Mouse (Mus musculus) megakaryocyte-erythroid progenitor cell, adult 5-6 weeks (primary cell): ENCODE measurements around the gene Pgls. TPM values are rescaled to one million over a fixed set of nuclear protein-coding genes. Genes with fewer than 3 reads are reported as not detected.

Experiments
- ATAC-seq: replicated peaks from 2 replicates; pipeline ENCODE4 v1.8.0; 2016; ENCODE audit warnings: mild to moderate bottlenecking, inconsistent platforms; ENCODE audit not compliant: severe bottlenecking, poor library complexity, low FRiP score, low TSS enrichment
- total RNA-seq, 2 experiments: library from RNA; stranded (forward) in 1 of 2; stranded (reverse) in 1 of 2; fragments of 200-1000, 215-1000 nt in 1 of 2; fragments of >200 nt in 1 of 2; fragmentation: Nextera tagmentation in 1 of 2; gene quantifications; 2 replicates each; pipeline ENCODE4 v1.2.3; 2014 to 2017

Pgls gene
- total RNA-seq, 2 experiments from 2014 or later = 80.7 to 132 TPM

DNA sequence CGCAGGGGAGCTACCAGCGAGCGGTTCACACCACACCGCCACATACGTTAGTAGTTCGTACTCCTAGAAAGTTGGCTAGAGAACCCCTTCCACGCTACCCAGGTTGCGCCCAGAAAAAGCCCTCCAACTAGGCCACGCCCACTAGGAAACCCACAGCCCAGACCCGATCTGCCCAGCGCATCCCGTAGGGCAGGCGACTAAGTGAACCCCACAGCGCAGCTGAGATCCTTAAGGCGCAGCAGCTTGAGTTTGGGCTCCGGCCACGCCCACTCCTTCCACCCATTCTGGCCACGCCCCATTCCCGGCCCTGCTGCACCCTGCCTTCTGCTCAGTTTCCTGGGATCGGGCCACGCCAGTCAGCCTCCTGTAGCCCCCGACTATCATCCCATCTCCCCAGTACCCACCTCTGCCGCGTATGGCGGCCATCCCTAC, 37.8 kb downstream of the Pgls start:
- no peak for ATAC-seq

DNA sequence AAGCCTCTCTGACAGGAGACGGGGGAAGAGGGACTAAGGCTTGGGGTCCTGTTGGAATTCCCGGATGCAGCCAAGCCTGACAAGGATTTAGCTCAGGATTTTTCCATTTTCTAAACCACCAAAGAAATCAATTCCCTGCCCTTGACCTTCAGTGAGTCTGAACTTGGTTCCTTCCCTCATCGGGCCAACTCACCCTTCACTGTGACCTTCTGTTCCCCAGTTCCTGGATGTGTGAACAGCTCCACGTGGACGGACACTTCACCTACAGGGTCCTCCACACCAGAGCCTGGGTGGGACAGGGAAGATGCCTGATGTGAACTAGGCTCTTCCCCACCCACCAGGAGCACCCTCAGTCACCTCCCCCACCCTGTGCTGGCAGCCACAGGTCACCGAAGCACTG, 38.8 kb downstream of the Pgls start:
- no peak for ATAC-seq

GRCm38 (mm10) chr8:71631897-71632296, 39.9 kb downstream of the Pgls start:
- ATAC-seq = no peak

GRCm38 (mm10) chr8:71633164-71633563, 41.2 kb downstream of the Pgls start:
- no peak for ATAC-seq

DNA sequence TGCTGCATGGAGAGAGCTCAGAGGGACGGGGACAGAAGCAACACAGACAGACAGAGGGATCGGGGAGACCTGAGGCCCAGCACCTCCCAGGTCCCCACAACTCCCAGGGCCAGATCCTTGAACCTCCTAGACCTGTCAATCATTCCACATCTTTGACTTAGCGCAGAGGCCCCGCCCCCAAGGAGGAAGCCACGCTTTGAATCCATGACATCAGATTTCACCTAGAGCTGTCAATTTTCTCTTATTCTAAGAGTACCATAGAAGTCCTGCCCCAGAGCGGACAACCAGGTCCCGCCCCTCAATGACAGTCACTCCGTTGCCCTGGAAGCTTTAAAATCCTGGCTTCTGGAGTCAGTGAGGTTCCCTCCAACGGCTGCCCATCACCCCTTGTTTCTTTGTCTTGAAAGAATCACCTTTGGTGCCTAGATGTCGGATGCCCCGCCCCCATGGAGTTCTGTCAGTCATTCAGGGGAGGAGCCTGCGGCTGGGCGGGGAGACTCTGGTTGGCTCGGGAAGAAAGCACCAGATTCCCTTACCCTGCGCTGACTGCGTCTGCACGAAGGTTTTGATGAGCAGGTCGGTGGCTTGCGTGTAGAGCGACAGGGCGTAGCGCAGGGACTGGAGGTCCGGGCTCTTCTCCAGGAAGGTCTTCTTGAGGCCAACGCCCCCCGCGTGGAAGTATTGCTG, 42.1 kb downstream of the Pgls start:
- peak; percentile 75 for ATAC-seq

DNA sequence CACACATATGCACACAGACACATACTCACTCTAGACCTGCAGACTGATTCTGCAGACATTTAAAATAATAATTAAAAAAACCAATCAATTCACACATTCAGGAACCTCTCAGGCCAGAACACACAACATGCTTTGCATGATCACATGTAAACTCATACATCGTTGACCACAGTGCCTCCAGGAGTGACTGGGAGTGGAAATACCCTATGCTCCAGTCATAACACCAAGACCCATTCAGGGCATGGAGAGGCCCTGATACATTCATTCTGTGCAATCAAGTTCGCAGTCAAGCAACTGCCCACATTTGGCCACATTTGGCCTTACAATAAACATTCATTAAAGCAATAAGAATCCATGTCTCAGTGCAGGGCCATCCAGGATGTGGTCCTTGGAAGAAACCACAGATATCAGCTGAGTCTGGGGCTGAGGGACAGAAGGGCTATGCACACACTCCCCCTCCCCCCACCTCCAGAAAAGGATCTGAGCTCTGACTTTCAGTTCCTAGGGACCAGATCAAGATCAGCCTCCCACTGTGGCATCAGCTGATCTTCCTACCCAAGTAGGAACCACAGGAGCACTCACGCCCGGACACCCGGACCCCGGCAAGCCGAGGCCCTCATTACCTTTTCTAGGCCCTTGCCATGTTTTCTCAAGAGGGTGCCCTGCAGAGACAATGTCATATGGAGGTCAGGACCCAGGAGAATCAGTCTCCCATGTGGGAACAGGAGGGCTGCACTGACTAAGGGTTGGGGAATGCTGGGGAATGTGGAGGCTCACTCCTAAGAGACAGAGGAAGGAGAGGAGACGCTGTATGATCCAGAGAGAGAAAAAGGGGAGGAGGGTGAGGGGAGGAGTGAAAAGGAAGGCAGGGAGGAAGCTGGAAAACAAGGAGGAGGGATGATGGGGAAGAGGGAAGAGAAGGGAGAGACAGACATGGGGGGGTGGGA, 45.4 kb downstream of the Pgls start:
- ATAC-seq = no peak

DNA sequence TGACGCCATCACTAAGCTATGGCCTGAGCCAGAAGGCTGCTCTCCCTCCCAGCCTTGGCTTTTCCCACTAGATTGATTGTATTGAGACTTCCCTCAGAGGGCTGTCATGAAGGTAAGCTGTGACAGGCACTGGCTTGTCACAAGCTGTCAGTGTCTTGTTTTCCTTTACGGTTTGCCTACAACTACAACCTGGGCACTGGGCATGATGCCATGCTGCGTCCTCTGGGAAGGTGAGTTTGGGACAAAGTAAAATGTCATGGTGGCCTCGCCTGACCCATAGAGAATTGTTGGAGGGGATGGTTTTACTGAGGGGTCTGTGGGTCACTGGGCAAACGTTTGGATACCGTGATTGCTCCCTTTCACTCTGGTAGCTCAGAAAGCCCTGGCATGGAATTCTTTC, 46.3 kb downstream of the Pgls start:
- ATAC-seq = no peak

GRCm38 (mm10) chr8:71639318-71639717, 47.3 kb downstream of the Pgls start:
- peak; percentile 31; the same call in 1 of the 2 replicates for ATAC-seq

GRCm38 (mm10) chr8:71645510-71645909, 53.5 kb downstream of the Pgls start:
- ATAC-seq = no peak

Other genes with a start within 250 kb of the Pgls start
- gene Use1, start 225.3 kb upstream of the Pgls start, total RNA-seq (2014; fragmentation: Nextera tagmentation) = 147 and 161 TPM in 2 replicates
- gene Use1, start 225.3 kb upstream of the Pgls start, total RNA-seq (2017) = 129 and 139 TPM in 2 replicates
- 6.4 and 7.4 TPM in 2 replicates for gene Ocel1, start 220.9 kb upstream of the Pgls start, total RNA-seq (2014; fragmentation: Nextera tagmentation)
- gene Ocel1, start 220.9 kb upstream of the Pgls start, total RNA-seq (2017) = 8.1 and 13.8 TPM in 2 replicates
- 1.4 and 3.2 TPM in 2 replicates for gene Nr2f6, start 210.2 kb upstream of the Pgls start, total RNA-seq (2014; fragmentation: Nextera tagmentation)
- gene Nr2f6, start 210.2 kb upstream of the Pgls start, total RNA-seq (2017) = 1.7 TPM in 1 of 2 replicates, not detected in the other
- not detected in 2 replicates for gene Ushbp1, start 196.4 kb upstream of the Pgls start, total RNA-seq (2014; fragmentation: Nextera tagmentation)
- gene Ushbp1, start 196.4 kb upstream of the Pgls start, total RNA-seq (2017) = not detected in 2 replicates
- 107 and 130 TPM in 2 replicates for gene Babam1, start 195.3 kb upstream of the Pgls start, total RNA-seq (2014; fragmentation: Nextera tagmentation)
- 73.7 and 90.2 TPM in 2 replicates for gene Babam1, start 195.3 kb upstream of the Pgls start, total RNA-seq (2017)
- 42.2 and 46.2 TPM in 2 replicates for gene Ankle1, start 186.2 kb upstream of the Pgls start, total RNA-seq (2014; fragmentation: Nextera tagmentation)
- 13.3 and 23.5 TPM in 2 replicates for gene Ankle1, start 186.2 kb upstream of the Pgls start, total RNA-seq (2017)
- 5.3 and 7.1 TPM in 2 replicates for gene Abhd8, start 128.5 kb upstream of the Pgls start, total RNA-seq (2014; fragmentation: Nextera tagmentation)
- gene Abhd8, start 128.5 kb upstream of the Pgls start, total RNA-seq (2017) = 4.7 and 6.3 TPM in 2 replicates
- 82.3 and 120 TPM in 2 replicates for gene Mrpl34, start 127.2 kb upstream of the Pgls start, total RNA-seq (2014; fragmentation: Nextera tagmentation)
- 46.7 and 63.4 TPM in 2 replicates for gene Mrpl34, start 127.2 kb upstream of the Pgls start, total RNA-seq (2017)
- 31.4 and 47.5 TPM in 2 replicates for gene Dda1, start 123.0 kb upstream of the Pgls start, total RNA-seq (2014; fragmentation: Nextera tagmentation)
- gene Dda1, start 123.0 kb upstream of the Pgls start, total RNA-seq (2017) = 13.3 and 19.6 TPM in 2 replicates
- 2.4 and 4.5 TPM in 2 replicates for gene Ano8, start 106.2 kb upstream of the Pgls start, total RNA-seq (2014; fragmentation: Nextera tagmentation)
- 2.3 and 3.4 TPM in 2 replicates for gene Ano8, start 106.2 kb upstream of the Pgls start, total RNA-seq (2017)
- gene Gtpbp3, start 104.1 kb upstream of the Pgls start, total RNA-seq (2014; fragmentation: Nextera tagmentation) = 15.1 and 20.3 TPM in 2 replicates
- 18.7 and 32.1 TPM in 2 replicates for gene Gtpbp3, start 104.1 kb upstream of the Pgls start, total RNA-seq (2017)
- gene Plvap, start 80.4 kb upstream of the Pgls start, total RNA-seq (2014; fragmentation: Nextera tagmentation) = 7.2 and 8.9 TPM in 2 replicates
- gene Plvap, start 80.4 kb upstream of the Pgls start, total RNA-seq (2017) = 6.9 and 9.3 TPM in 2 replicates
- gene Ccdc194, start 66.5 kb upstream of the Pgls start, total RNA-seq (2014; fragmentation: Nextera tagmentation) = not detected in 2 replicates
- not detected in 2 replicates for gene Ccdc194, start 66.5 kb upstream of the Pgls start, total RNA-seq (2017)
- 31.1 and 46.7 TPM in 2 replicates for gene Bst2, start 54.7 kb upstream of the Pgls start, total RNA-seq (2014; fragmentation: Nextera tagmentation)
- 34.9 and 90.9 TPM in 2 replicates for gene Bst2, start 54.7 kb upstream of the Pgls start, total RNA-seq (2017)
- gene Mvb12a, start 49.3 kb upstream of the Pgls start, total RNA-seq (2014; fragmentation: Nextera tagmentation) = 19.9 and 24.4 TPM in 2 replicates
- 23.9 and 31.7 TPM in 2 replicates for gene Mvb12a, start 49.3 kb upstream of the Pgls start, total RNA-seq (2017)
- not detected in 2 replicates for gene Tmem221, start 33.3 kb upstream of the Pgls start, total RNA-seq (2014; fragmentation: Nextera tagmentation)
- gene Tmem221, start 33.3 kb upstream of the Pgls start, total RNA-seq (2017) = not detected in 2 replicates
- gene Nxnl1, start 25.6 kb upstream of the Pgls start, total RNA-seq (2014; fragmentation: Nextera tagmentation) = not detected in 2 replicates
- gene Nxnl1, start 25.6 kb upstream of the Pgls start, total RNA-seq (2017) = not detected in 2 replicates
- 3.0 and 6.3 TPM in 2 replicates for gene Slc27a1, start 23.3 kb upstream of the Pgls start, total RNA-seq (2014; fragmentation: Nextera tagmentation)
- gene Slc27a1, start 23.3 kb upstream of the Pgls start, total RNA-seq (2017) = 0.95 and 3.1 TPM in 2 replicates
- gene Fam129c, start 5.5 kb downstream of the Pgls start, total RNA-seq (2014; fragmentation: Nextera tagmentation) = 15.9 and 42.5 TPM in 2 replicates
- gene Fam129c, start 5.5 kb downstream of the Pgls start, total RNA-seq (2017) = 0.14 and 15.0 TPM in 2 replicates
- gene Colgalt1, start 18.8 kb downstream of the Pgls start, total RNA-seq (2014; fragmentation: Nextera tagmentation) = 55.8 and 58.0 TPM in 2 replicates
- gene Colgalt1, start 18.8 kb downstream of the Pgls start, total RNA-seq (2017) = 40.1 and 44.4 TPM in 2 replicates
- 0.26 and 0.64 TPM in 2 replicates for gene Unc13a, start 79.6 kb downstream of the Pgls start, total RNA-seq (2014; fragmentation: Nextera tagmentation)
- gene Unc13a, start 79.6 kb downstream of the Pgls start, total RNA-seq (2017) = 0.27 TPM in 1 of 2 replicates, not detected in the other
- 5.2 and 10.4 TPM in 2 replicates for gene Jak3, start 84.1 kb downstream of the Pgls start, total RNA-seq (2014; fragmentation: Nextera tagmentation)
- gene Jak3, start 84.1 kb downstream of the Pgls start, total RNA-seq (2017) = 1.8 and 4.5 TPM in 2 replicates
- gene Insl3, start 97.0 kb downstream of the Pgls start, total RNA-seq (2014; fragmentation: Nextera tagmentation) = 6.4 and 17.6 TPM in 2 replicates
- 0.88 and 4.8 TPM in 2 replicates for gene Insl3, start 97.0 kb downstream of the Pgls start, total RNA-seq (2017)
- gene B3gnt3, start 109.6 kb downstream of the Pgls start, total RNA-seq (2014; fragmentation: Nextera tagmentation) = 0.42 and 0.79 TPM in 2 replicates
- 0.30 and 0.99 TPM in 2 replicates for gene B3gnt3, start 109.6 kb downstream of the Pgls start, total RNA-seq (2017)
- gene Fcho1, start 133.5 kb downstream of the Pgls start, total RNA-seq (2014; fragmentation: Nextera tagmentation) = 183 and 235 TPM in 2 replicates
- 68.1 and 88.4 TPM in 2 replicates for gene Fcho1, start 133.5 kb downstream of the Pgls start, total RNA-seq (2017)